ENCODE assay signal across 13 mouse cellular contexts in the genomic region with DNA sequence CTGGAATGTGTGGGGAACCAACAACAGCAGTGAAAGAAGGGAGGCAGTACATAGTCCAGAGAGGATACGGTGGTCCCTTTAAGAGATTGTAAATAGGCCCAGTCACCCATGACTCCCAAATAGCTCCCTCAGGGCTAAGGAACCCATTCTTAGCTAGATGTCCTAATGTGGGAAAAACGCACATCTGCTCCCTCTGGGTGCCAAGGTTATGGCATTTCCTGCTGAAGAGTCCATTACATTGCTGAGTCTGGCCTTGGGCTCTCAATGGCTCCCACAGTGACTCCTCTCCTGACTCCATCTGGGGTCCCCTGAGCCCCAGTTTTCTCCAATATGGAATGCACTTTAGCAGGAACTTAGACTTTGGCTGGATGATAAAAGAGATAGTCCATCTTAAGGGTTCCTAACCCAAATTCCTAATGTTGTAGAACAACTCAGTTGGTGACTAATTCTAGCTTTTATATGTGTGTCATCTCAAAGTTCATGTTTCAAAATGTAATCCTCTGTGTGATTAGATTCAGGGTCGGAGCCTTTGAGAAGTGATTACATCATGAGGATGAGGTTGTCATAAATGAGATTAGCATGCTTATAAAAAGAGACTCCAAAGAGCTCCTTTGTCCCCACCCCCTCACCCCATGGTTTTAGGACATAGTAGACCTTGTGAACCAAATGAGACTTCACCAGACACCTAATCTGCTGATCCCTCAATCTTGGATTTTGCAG.
"Had no signal": no experiment of that assay in that cellular context is flagged by ENCODE, and none has a peak within 500 bp of the region (broad histone marks: within the 10 kb centered on the region; RNA-seq: fewer than 3 reads in every experiment).

No protein-coding gene starts in this region.

- H3K27me3 ChIP-seq: neural tube, embryonic 15.5 days had no signal

- DNase-seq: kidney, postnatal 14 days; layer of hippocampus, adult 9-11 months; layer of hippocampus, postnatal 36 days; lung, adult 18-20 months; lung, postnatal 4 days; midbrain, embryonic 14.5 days; right cerebral cortex, postnatal 25 days; thymus, postnatal 4 days had no signal

- H3K36me3 ChIP-seq: limb, embryonic 13.5 days; midbrain, embryonic 10.5 days; neural tube, embryonic 15.5 days had no signal

- H3K9ac ChIP-seq: limb, embryonic 13.5 days; liver, embryonic 14.5 days; neural tube, embryonic 15.5 days had no signal

- H3K4me2 ChIP-seq: limb, embryonic 13.5 days; neural tube, embryonic 15.5 days had no signal

- H3K4me3 ChIP-seq: limb, embryonic 13.5 days; midbrain, embryonic 10.5 days; myocyte; neural tube, embryonic 15.5 days had no signal

- H3K9me3 ChIP-seq: limb, embryonic 13.5 days; midbrain, embryonic 10.5 days; neural tube, embryonic 15.5 days had no signal

- H3K27ac ChIP-seq: limb, embryonic 13.5 days; liver, embryonic 14.5 days; midbrain, embryonic 10.5 days; neural tube, embryonic 15.5 days had no signal
